Mouse (Mus musculus): Measurements from ENCODE around the gene Mcidas.

DNA sequence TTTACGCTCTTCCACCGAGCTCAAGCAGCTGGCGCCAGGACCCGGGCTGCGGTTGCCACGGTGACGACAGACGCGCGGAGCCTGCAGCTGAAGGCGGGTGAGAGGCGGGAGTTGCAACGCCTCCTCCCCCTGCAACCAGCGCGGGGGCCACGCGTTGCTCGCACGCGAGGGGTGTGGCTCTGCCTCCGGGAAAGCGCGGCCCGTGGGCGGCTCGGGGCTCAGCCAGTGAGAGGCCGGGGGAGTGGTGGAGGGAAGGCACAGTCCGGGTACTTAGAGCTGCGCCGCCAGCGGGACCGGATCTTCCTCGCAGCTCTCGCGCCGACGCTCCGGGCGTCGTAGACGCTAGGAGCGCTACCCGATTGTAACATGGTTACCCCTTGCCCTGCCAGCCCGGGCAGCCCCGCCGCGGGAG is 6.1 kb upstream of the Mcidas start, which contains the start of gene Ccno:
- no peak for TF ChIP-seq CTCF (IDR thresholded peaks at IDR 0.05; ENCODE audit: borderline replicate concordance, insufficient read depth, low read depth, low read length)
- peak; percentile 35; the same call in 1 of the 2 replicates for TF ChIP-seq POLR2A (IDR thresholded peaks at IDR 0.05; ENCODE audit: borderline replicate concordance, insufficient read depth, low read length)

Data from cerebellum, adult 2 months (tissue).